In genomic region chr7:44974383-44975116, GRCm38 (mm10) we compare ENCODE assay signal across 8 mouse cellular contexts. TPM values are rescaled to one million over a fixed set of nuclear protein-coding genes. Genes with fewer than 3 reads are reported as not detected.
DNase-seq lines count a peak whose midpoint lies in the region; ATAC-seq lines count a peak whose summit lies in the region.

TSS of gene Cpt1c (minus strand) at chr7:44974851.

- peak within 1 kb of the TSS; percentile 69 for H3K27ac ChIP-seq in intestine, embryonic 14.5 days (ENCODE audit: low read depth)

- H3K27me3 ChIP-seq in intestine, embryonic 14.5 days (replicated peaks; ENCODE audit: control insufficient read depth, insufficient read depth, low read length): no peaks in the 10 kb centered on the region

- H3K4me3 ChIP-seq in intestine, embryonic 14.5 days (ENCODE audit: low read depth, low read length): peak within 1 kb of the TSS; percentile 41

- 3% methylated on average over 22 of the region's 22 CpGs for WGBS in intestine, embryonic 14.5 days

- H3K9me3 ChIP-seq in intestine, embryonic 14.5 days (ENCODE audit: control insufficient read depth, low read length): no peaks in the 10 kb centered on the region

- peak; percentile 91 for DNase-seq in adrenal gland, postnatal 14 days
- DNase-seq in embryo, embryonic 11.5 days (ENCODE audit: low read depth, low spot score): peak; percentile 73
- peak; percentile 84 for DNase-seq in gastrocnemius, postnatal 14 days
- DNase-seq in intestine, embryonic 14.5 days (ENCODE audit: low spot score): peak; percentile 88
- DNase-seq in left cerebral cortex, adult 9 months (ENCODE audit: low spot score in 2 of 2): peak; percentile 66 to 93
- peak; percentile 84 for DNase-seq in right cerebral cortex, postnatal 25 days
- no peak for DNase-seq in thymus, postnatal 0 days (ENCODE audit: low spot score)

- H3K4me1 ChIP-seq in intestine, embryonic 14.5 days (replicated peaks; ENCODE audit: control insufficient read depth, insufficient read depth, low read length): peaks cover 20% of the 10 kb centered on the region

- H3K4me2 ChIP-seq in intestine, embryonic 14.5 days (ENCODE audit: low read length): peak within 1 kb of the TSS; percentile 55

- H3K9ac ChIP-seq in intestine, embryonic 14.5 days (ENCODE audit: low read length): peak within 1 kb of the TSS; percentile 49

- peak; percentile 38 for ATAC-seq in intestine, embryonic 14.5 days (replicated peaks; ENCODE audit: low FRiP score, low TSS enrichment, low read depth)
- 0 out of 2 replicates have a peak, but pooled peaks have one; percentile 30 for ATAC-seq in megakaryocyte, adult 5-6 weeks (ENCODE audit: poor library complexity, severe bottlenecking)

- intact Hi-C loops in gastrocnemius, postnatal 14 days (cut with DNase I; ENCODE audit: low total_unique reads): no loop called here

- H3K36me3 ChIP-seq in intestine, embryonic 14.5 days (ENCODE audit: control insufficient read depth, insufficient read depth, low read length): peaks cover 36% of the 10 kb centered on the region

RNA-seq across cellular contexts. Expression of gene Cpt1c, which starts in this region (rescaled TPM):
- total RNA-seq in adrenal gland, postnatal 14 days (2021): 9.6 and 12.4 TPM in 2 replicates
- total RNA-seq in gastrocnemius, postnatal 14 days (2021): 1 to 10 TPM; 2.3 to 2.7 TPM
- polyA plus RNA-seq in intestine, embryonic 14.5 days (2014; fragmentation: Nextera tagmentation; extraction: Ambion mirVana): 21.9 and 24.7 TPM in 2 replicates
- not detected in 2 replicates for total RNA-seq in megakaryocyte, adult 5-6 weeks (2015)
- total RNA-seq in megakaryocyte, adult 5-6 weeks (2017): 0.12 TPM in 1 of 2 replicates, not detected in the other
- polyA plus RNA-seq in thymus, postnatal 0 days (2015; fragmentation: Nextera tagmentation; extraction: Ambion mirVana): 1.2 and 2.0 TPM in 2 replicates

Comparison
In these comparisons a context has a peak if more than half of its experiments do, and no peak if none do; other contexts are left out.
1. Peak in ATAC-seq in megakaryocyte, adult 5-6 weeks; RNA of the gene not detected or under 1 TPM.